Mouse (Mus musculus) adrenal gland, adult 2 months (tissue): ENCODE measurements around the gene Sin3b. TPM values are rescaled to one million over a fixed set of nuclear protein-coding genes. Genes with fewer than 3 reads are reported as not detected.
"Not testable (repeated sequence)": the region's sequence is repeated elsewhere in the genome, so short reads cannot be mapped to it uniquely, and the experiment has no call there.

ENCODE experiments used
- DNase-seq: peaks from one replicate; pipeline ENCODE4 v3.0.0; 2021
- long read RNA-seq: library from polyadenylated mRNA; stranded (forward); transcript quantifications from one replicate; pipeline ENCODE4 v2.0.0, GENCODE M21; 2021
- polyA plus RNA-seq: library from polyadenylated mRNA; depleted of rRNA; stranded (reverse); fragments of >200 nt; gene quantifications from 2 replicates; pipeline ENCODE4 v1.2.3, GENCODE M21; 2012; rRNA removed
- total RNA-seq, 2 experiments: library from RNA; stranded (reverse); gene quantifications; 2 replicates each; pipeline ENCODE4 v1.2.3; 2021

The Sin3b gene
- total RNA-seq (100 to 1,000 TPM; 123 to 245 TPM), polyA plus RNA-seq (174 and 270 TPM in 2 replicates)
- long read RNA-seq, full-length matches to known transcripts: 38 of 45 reads
- long read RNA-seq, partial matches to known transcripts: 4 of 45 reads
- long read RNA-seq, other reads (novel, unspliced or antisense): 3 of 45 reads

- peak; percentile 97 for DNase-seq
Observed at GRCm38 (mm10) chr8:72722769-72723650, at the start of gene Sin3b. Gene Sin3b, plus strand, starts transcription at chr8:72723285.

GRCm38 (mm10) chr8:72674184-72674583 is 48.9 kb upstream of the Sin3b start:
- DNase-seq: no peak

DNA sequence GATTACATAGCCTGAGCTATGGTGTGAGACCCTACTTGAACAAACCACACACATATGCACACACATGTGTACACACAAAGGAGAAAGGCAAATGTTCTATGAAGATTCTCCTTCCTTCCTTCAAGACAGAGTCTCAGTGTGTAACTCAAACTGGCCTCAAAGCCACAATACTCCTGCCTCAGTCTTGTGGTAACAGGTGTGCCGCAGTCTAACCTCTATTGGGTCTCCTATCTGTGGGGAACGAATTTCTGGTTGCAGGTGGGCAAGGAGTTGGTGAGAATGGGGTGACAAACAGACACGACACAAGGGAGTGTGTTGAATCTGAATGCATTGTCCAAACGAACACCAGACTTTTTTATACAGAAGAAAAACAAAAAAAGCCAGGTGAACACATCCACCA is 46.6 kb upstream of the Sin3b start:
- DNase-seq: no peak

DNA sequence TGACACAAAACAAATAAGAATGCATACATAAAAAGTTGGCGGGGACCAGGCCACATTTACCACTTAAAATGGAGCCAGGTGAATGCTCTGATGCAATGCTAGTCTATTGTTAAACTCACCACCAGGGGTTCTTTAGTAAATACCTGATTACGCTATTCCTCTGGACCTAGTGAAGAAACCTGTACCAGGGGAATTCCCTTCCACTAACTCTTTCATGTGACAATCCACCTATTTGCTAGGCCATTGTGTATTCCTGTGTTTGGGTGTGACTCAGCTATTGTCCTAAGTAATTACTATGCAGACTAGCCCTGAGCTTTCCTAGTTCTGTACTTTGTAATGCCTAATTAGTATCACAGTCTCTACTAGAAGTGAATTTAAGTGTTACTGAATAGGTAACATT is 46.2 kb upstream of the Sin3b start:
- DNase-seq: not testable (repeated sequence)

GRCm38 (mm10) chr8:72677331-72677730 is 45.8 kb upstream of the Sin3b start:
- DNase-seq: no peak

DNA sequence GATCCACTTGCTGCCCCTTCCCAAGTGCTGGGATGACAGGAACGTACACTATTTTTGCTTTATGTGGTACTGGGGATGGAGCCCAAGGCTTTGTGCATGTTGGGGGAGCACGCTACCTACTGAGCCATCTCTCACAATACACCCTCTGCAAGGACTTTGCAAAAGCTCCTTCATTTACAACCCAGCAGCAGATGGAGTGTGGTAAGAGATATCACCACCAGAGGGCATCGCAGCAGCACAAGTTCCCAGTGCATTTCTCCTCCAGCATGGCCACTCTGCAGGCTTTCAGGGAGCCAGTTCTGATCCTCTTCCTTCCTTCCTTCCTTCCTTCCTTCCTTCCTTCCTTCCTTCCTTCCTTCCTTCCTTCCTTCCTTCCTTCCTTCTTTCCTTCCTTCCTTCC is 43.0 kb upstream of the Sin3b start:
- peak; percentile 68 for DNase-seq

DNA sequence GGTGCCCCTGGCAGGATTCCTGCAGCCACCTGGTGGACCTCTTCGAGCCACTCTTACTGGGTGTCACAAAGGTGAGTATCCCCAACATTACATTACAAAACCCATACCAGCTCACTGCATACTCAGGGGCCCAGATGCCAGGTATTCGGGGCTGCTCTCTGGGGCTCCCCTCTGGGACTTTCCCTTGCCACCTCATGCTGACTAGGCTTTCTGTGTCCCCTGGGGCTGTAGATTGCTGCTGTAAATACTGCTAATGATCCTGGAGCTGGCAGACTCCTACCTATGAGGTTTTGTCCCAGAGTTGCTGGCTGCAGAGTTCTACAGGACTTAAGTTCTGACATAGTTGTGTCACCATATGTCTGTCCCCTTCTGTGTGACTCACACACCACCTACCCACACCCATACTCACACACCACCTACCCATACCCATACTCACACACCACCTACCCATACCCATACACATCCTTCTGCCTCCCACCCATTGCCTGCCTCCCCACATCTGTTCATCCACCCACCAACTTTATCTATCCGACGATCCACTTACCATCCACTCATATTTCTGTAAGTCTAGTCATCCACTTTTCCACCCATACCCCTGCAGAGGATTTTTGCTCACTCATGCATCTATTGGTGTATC is 40.9 kb upstream of the Sin3b start:
- no peak for DNase-seq

DNA sequence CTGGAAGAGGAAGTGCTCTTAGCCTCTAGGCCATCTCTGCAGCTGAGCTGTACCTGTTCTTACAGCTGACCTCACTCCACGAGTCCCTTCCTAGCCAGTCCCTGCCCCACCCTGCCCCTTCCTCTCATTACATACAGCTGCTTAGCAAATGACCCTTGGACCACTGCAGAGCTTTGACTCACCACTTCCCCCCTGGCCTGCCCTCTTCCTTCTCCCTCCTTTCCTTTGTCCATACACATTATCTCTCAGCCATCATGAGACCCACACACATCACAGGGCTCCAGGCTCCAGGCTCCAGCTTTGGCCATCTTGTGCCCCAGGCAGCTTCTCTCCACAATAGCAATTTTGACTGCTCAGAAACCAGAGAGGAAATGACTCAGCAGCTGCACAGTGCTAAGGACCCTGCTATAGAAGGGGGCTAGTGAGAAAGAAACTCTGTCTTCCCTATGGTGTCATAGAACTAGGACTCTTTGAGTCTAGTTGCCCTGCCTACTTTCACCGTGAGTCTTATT is 40.0 kb upstream of the Sin3b start:
- DNase-seq: no peak

DNA sequence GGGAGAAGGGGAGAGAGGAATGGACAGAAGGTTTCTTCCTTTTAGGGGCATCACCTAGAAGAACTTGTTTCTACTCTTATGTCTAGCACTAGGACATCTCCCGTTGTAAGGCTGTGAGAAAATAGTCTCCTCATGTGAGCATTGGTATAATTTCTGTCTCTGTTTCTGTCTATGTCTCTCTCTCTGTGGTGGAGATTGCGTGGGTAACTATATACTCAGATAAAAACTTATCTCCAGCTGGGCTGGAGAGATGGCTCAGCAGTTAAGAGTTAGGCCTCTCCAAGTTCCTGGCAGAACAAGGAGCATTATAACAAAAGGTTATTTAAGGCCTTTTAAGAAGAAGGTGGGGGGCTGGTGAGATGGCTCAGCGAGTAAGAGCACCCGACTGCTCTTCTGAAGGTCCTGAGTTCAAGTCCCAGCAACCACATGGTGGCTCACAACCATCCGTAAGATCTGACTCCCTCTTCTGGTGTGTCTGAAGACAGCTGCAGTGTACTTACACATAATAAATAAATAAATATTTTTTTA is 39.4 kb upstream of the Sin3b start:
- DNase-seq: not testable (repeated sequence)

DNA sequence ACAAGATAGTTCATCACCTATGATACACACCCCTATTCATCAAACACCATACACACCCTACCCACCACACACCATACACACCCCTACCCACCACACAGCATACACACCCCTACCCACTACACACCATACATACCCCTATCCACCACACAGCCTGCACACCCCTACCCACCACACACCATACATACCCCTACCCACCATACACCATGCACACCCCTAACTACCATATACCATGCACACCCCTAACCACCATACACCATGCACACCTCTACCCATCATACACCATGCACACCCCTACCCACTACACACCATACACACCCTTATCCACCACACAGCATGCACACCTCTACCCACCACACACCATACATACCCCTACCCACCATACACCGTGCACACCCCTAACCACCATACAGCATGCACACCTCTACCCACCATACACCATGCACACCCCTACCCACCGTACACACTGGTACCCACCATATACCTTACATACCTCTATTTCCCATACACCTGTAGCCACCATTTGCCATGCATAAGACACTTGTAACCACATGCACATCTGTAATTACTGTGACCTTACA is 24.6 kb upstream of the Sin3b start:
- no peak for DNase-seq

DNA sequence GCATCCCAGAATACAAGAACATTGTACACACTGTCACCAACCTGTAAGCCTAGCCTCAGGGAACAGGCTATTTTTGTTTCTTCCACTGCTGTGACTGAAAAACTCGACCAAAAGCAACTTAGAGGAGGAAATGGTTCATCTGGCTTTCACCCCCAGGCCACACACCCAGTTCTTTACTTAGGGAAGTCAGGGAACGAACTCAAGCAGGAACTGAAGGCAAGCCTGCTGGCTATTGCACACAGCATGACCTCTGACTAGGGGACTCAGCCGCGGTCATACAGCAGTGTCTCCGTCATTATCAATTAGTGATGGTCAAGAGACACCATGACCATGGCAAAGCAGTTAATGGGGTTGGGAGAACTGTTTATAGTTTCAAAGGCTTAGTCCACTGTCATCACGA is 10.5 kb upstream of the Sin3b start:
- no peak for DNase-seq

DNA sequence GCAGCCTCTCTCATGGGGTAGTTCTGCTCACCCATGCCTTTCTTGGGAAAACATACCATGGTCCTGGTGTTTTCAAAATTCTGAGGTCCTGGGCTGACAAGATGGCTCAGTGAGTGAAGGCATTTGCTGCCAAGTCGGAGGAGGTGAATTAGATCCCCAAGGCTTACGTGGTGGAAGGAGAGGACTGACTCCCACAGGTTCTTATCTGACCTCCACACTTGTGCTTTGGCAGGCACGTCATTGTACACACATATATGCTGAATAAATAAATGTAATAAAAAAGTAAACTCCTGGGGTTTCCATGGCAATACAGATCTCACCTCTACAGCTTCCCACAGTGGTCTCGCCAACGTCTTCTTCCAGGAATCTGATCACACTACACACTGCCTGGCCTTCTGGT is 6.5 kb upstream of the Sin3b start:
- DNase-seq: no peak

GRCm38 (mm10) chr8:72720541-72720940 is 2.5 kb upstream of the Sin3b start:
- DNase-seq: peak; percentile 84

- DNase-seq: peak; percentile 53
Observed at GRCm38 (mm10) chr8:72723651-72724001, 541 bp downstream of the Sin3b start.

DNA sequence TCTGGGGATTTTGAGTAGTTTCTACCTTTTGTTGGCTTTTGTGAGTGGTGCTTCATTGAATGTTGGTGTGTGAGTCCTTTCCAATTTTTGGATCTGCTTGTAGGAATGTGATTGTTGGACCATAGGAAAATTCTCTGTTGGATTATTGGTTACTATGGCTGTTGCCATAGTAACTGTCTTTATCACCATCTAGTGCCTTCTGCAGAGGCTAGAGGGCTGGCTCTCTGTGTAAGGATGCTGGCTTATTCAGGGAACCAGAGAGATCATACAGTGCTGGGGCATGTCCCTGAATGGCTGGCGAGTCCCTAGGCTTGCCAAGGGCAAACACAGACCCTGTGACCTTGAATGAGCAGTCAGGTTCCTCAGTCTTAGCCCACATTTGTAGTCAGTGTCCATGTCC is 5.6 kb downstream of the Sin3b start:
- peak; percentile 19 for DNase-seq

GRCm38 (mm10) chr8:72735001-72735400 is 11.9 kb downstream of the Sin3b start:
- no peak for DNase-seq

- DNase-seq: no peak
Observed at GRCm38 (mm10) chr8:72736868-72737267, 13.8 kb downstream of the Sin3b start.

GRCm38 (mm10) chr8:72746061-72746460 is 23.0 kb downstream of the Sin3b start:
- peak; percentile 41 for DNase-seq

GRCm38 (mm10) chr8:72749846-72750245 is 26.8 kb downstream of the Sin3b start:
- DNase-seq: peak; percentile 0

DNA sequence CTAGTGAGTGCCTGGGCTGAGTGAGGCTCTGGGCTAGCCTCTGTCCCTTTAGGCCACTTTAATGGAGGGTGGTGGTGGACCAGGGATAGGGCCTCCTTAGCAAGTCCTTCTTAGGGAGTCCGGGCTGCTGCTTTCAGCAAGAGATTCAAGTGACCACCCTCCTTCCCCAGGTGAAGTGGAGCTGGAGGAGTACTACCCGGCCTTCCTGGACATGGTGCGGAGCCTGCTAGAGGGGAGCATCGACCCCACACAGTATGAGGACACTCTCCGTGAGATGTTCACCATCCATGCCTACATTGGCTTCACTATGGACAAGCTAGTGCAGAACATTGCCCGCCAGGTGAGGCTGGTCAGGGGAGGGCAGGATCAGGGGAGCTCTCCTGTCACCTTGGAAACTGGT is 27.2 kb downstream of the Sin3b start:
- peak; percentile 1 for DNase-seq

DNA sequence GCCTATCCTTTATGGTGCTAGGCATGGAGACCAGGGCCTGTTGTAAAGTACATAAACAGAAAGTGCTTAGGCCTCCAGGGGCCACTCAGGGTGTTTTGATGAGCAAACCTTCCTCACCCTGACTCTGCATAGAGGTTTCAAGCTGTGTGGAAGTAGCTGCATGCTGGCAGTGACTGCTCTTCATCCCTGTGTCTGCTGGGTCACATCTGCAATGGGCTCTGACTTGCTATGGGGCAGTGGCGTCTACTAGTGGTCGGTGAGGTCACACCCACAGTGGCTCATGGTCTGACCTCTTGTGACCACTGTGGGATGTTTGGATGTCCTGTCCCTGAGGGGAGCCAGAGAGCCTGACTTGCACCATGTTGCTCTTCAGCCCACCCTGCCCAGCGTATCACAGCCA is 28.0 kb downstream of the Sin3b start:
- DNase-seq: no peak

- DNase-seq: no peak
Observed at GRCm38 (mm10) chr8:72752289-72752688, 29.2 kb downstream of the Sin3b start.
